Mouse (Mus musculus) embryo, embryonic 10 days (tissue): ENCODE measurements around the gene Hlcs.

Experiments used
- DNase-seq: peaks from one replicate; pipeline ENCODE4 v3.0.0-alpha.2; 2015; ENCODE audit warnings: low spot score

Gene Hlcs

GRCm38 (mm10) chr16:94205528-94206484 is 107.6 kb downstream of the Hlcs start:
- DNase-seq, result no peak

- DNase-seq, result no peak
Measured at GRCm38 (mm10) chr16:94201387-94201786, 112.0 kb downstream of the Hlcs start.

GRCm38 (mm10) chr16:94195913-94196312 is 117.5 kb downstream of the Hlcs start:
- peak; percentile 70 for DNase-seq

GRCm38 (mm10) chr16:94191379-94192315 is 121.7 kb downstream of the Hlcs start:
- DNase-seq, result no peak

GRCm38 (mm10) chr16:94190256-94190655 is 123.1 kb downstream of the Hlcs start:
- no peak for DNase-seq

GRCm38 (mm10) chr16:94186526-94186925 is 126.8 kb downstream of the Hlcs start:
- no peak for DNase-seq

GRCm38 (mm10) chr16:94185430-94185829 is 127.9 kb downstream of the Hlcs start:
- no peak for DNase-seq

GRCm38 (mm10) chr16:94180122-94180870 is 133.1 kb downstream of the Hlcs start:
- peak; percentile 47 for DNase-seq

GRCm38 (mm10) chr16:94179341-94180121 is 133.8 kb downstream of the Hlcs start:
- DNase-seq, result peak; percentile 72

- DNase-seq, result no peak
Measured at GRCm38 (mm10) chr16:94178441-94179220, 134.7 kb downstream of the Hlcs start.

GRCm38 (mm10) chr16:94176997-94177857 is 136.1 kb downstream of the Hlcs start:
- DNase-seq, result no peak

- DNase-seq, result no peak
Measured at GRCm38 (mm10) chr16:94175366-94175986, 137.9 kb downstream of the Hlcs start.

- DNase-seq, result no peak
Measured at GRCm38 (mm10) chr16:94173361-94173760, 140.0 kb downstream of the Hlcs start.

- peak; percentile 33 for DNase-seq
Measured at GRCm38 (mm10) chr16:94170218-94170617, 143.2 kb downstream of the Hlcs start.

- DNase-seq, result no peak
Measured at GRCm38 (mm10) chr16:94168655-94169545, 144.5 kb downstream of the Hlcs start.

GRCm38 (mm10) chr16:94164978-94165377 is 148.4 kb downstream of the Hlcs start:
- no peak for DNase-seq

GRCm38 (mm10) chr16:94164236-94164635 is 149.1 kb downstream of the Hlcs start:
- peak; percentile 70 for DNase-seq

- DNase-seq, result no peak
Measured at GRCm38 (mm10) chr16:94163051-94163450, 150.3 kb downstream of the Hlcs start.
